Mouse (Mus musculus) midbrain, embryonic 14.5 days (tissue): ENCODE results near the gene Ddit4l. TPM values are rescaled to one million over a fixed set of nuclear protein-coding genes. Genes with fewer than 3 reads are reported as not detected.

Source experiments
- ATAC-seq: fragments of 200-750 bp; cut with Nextera tagmentation; 2 replicates; pipeline ENCODE4 v1.8.0; 2017; ENCODE audit warnings: moderate number of reproducible peaks, moderate library complexity; ENCODE audit not compliant: low FRiP score, low TSS enrichment
- DNase-seq: peaks from one replicate; pipeline ENCODE4 v3.0.0-alpha.2; 2015
- H3K27ac ChIP-seq: fragments of 300-500 bp; sonication (generic); replicated peaks from 2 replicates; pipeline ENCODE4 v1.5.1; 2014; ENCODE audit warnings: mild to moderate bottlenecking, low read depth, low read length, moderate library complexity
- H3K27me3 ChIP-seq: fragments of 300-500 bp; sonication (generic); 2 replicates; pipeline ENCODE4 v1.6.1; 2014; ENCODE audit warnings: low read length, control low read depth, mixed read lengths; ENCODE audit not compliant: control insufficient read depth, insufficient read depth
- H3K36me3 ChIP-seq: fragments of 300-500 bp; sonication (generic); 2 replicates; pipeline ENCODE4 v1.6.1; 2014; ENCODE audit warnings: low read length, control low read depth; ENCODE audit not compliant: control insufficient read depth, insufficient read depth
- H3K4me1 ChIP-seq: fragments of 300-500 bp; sonication (generic); 2 replicates; pipeline ENCODE4 v1.6.1; 2014; ENCODE audit warnings: mild to moderate bottlenecking, antibody characterized with exemption, low read length, control low read depth; ENCODE audit not compliant: control insufficient read depth, insufficient read depth
- H3K4me2 ChIP-seq: fragments of 300-500 bp; sonication (generic); 2 replicates; pipeline ENCODE4 v1.6.1; 2014; ENCODE audit warnings: mild to moderate bottlenecking, low read length, moderate library complexity
- H3K4me3 ChIP-seq: fragments of 300-500 bp; sonication (generic); replicated peaks from 2 replicates; pipeline ENCODE4 v1.5.1; 2014; ENCODE audit warnings: low read depth, low read length
- H3K9ac ChIP-seq: fragments of 300-500 bp; sonication (generic); replicated peaks from 2 replicates; pipeline ENCODE4 v1.6.1; 2014; ENCODE audit warnings: mild to moderate bottlenecking, low read length, moderate library complexity
- H3K9me3 ChIP-seq: fragments of 300-500 bp; sonication (generic); 2 replicates; pipeline ENCODE4 v1.6.1; 2016; ENCODE audit warnings: low read length, control low read depth, mixed read lengths; ENCODE audit not compliant: control insufficient read depth
- WGBS: fragments of 180-500 bp; shearing (Covaris S2); extraction: QIAGEN DNeasy Blood & Tissue Kit; methylation state at CpG from one replicate; pipeline ENCODE4 v1.1.7; 2014; 5-methylcytosine and 5-hydroxymethylcytosine counted together
- polyA plus RNA-seq: library from polyadenylated mRNA; unstranded; fragments of >200 nt; fragmentation: Nextera tagmentation; extraction: Ambion mirVana; gene quantifications from 2 replicates; pipeline ENCODE4 v1.2.1, GENCODE M21; 2014

Ddit4l gene
- polyA plus RNA-seq, 1 experiment from 2014 or later = 6.5 TPM

- Histone ChIP-seq H3K27me3 (no peaks in the 10 kb centered on the region), H3K9me3 (no peaks in the 10 kb centered on the region), H3K4me1 (no peaks in the 10 kb centered on the region), H3K4me3 (no peak overlapping the region), H3K36me3 (no peaks in the 10 kb centered on the region), H3K4me2 (no peak overlapping the region), H3K27ac (no peak overlapping the region), H3K9ac (no peak overlapping the region)
- ATAC-seq (no peak), DNase-seq (no peak)
- 82% methylated on average over 2 of the region's 2 CpGs for WGBS
Measured at GRCm38 (mm10) chr3:137611981-137612380, 9.4 kb upstream of the Ddit4l start.

- Histone ChIP-seq H3K9me3 (no peaks in the 10 kb centered on the region), H3K4me3 (no peak overlapping the region), H3K36me3 (no peaks in the 10 kb centered on the region), H3K4me2 (no peak overlapping the region), H3K27ac (no peak overlapping the region), H3K27me3 (peaks cover 6% of the 10 kb centered on the region; the same call in 1 of the 2 replicates), H3K9ac (no peak overlapping the region), H3K4me1 (peaks cover 11% of the 10 kb centered on the region; the same call in 1 of the 2 replicates)
- no peak for DNase-seq
- 93% methylated on average over 5 of the region's 5 CpGs for WGBS
- no peak for ATAC-seq
Measured at GRCm38 (mm10) chr3:137620540-137620939, 872 bp upstream of the Ddit4l start.

- no peak overlapping the region for H3K4me3 ChIP-seq
- H3K9me3 ChIP-seq = no peaks in the 10 kb centered on the region
- H3K4me1 ChIP-seq = peaks cover 11% of the 10 kb centered on the region; the same call in 1 of the 2 replicates
- WGBS = 8% methylated on average over 6 of the region's 6 CpGs
- H3K27me3 ChIP-seq = peaks cover 6% of the 10 kb centered on the region; the same call in 1 of the 2 replicates
- H3K4me2 ChIP-seq = no peak overlapping the region
- no peak overlapping the region for H3K9ac ChIP-seq
- ATAC-seq = peak; percentile 6; the same call in 1 of the 2 replicates
- no peak overlapping the region for H3K27ac ChIP-seq
- no peaks in the 10 kb centered on the region for H3K36me3 ChIP-seq
- DNase-seq = peak; percentile 40
Measured at GRCm38 (mm10) chr3:137622091-137622490, 679 bp downstream of the Ddit4l start.

GRCm38 (mm10) chr3:137622895-137623580 is 1.6 kb downstream of the Ddit4l start:
- 14% methylated on average over 14 of the region's 14 CpGs for WGBS
- Histone ChIP-seq H3K27ac (no peak overlapping the region), H3K9me3 (no peaks in the 10 kb centered on the region), H3K4me3 (peak overlapping the region; percentile 47), H3K36me3 (no peaks in the 10 kb centered on the region), H3K9ac (peak overlapping the region; percentile 36; the same call in 1 of the 2 replicates), H3K27me3 (peaks cover 6% of the 10 kb centered on the region; the same call in 1 of the 2 replicates), H3K4me2 (peak overlapping the region; percentile 89), H3K4me1 (peaks cover 11% of the 10 kb centered on the region; the same call in 1 of the 2 replicates)
- DNase-seq (peak; percentile 39), ATAC-seq (peak; percentile 12; the same call in 1 of the 2 replicates)

GRCm38 (mm10) chr3:137623581-137624362 is 2.4 kb downstream of the Ddit4l start:
- Histone ChIP-seq H3K4me3 (peak overlapping the region; percentile 47), H3K4me1 (peaks cover 11% of the 10 kb centered on the region; the same call in 1 of the 2 replicates), H3K4me2 (peak overlapping the region; percentile 89), H3K27me3 (peaks cover 6% of the 10 kb centered on the region; the same call in 1 of the 2 replicates), H3K9me3 (no peaks in the 10 kb centered on the region), H3K9ac (peak overlapping the region; percentile 36), H3K27ac (no peak overlapping the region), H3K36me3 (no peaks in the 10 kb centered on the region)
- DNase-seq (peak; percentile 66), ATAC-seq (peak; percentile 77)
- under 1% methylated on average over 47 of the region's 47 CpGs for WGBS

- Histone ChIP-seq H3K9ac (no peak overlapping the region), H3K9me3 (no peaks in the 10 kb centered on the region), H3K4me2 (no peak overlapping the region), H3K4me1 (peaks cover 11% of the 10 kb centered on the region; the same call in 1 of the 2 replicates), H3K4me3 (no peak overlapping the region), H3K27ac (no peak overlapping the region), H3K27me3 (peaks cover 6% of the 10 kb centered on the region; the same call in 1 of the 2 replicates), H3K36me3 (no peaks in the 10 kb centered on the region)
- WGBS = 72% methylated on average over 5 of the region's 5 CpGs
- ATAC-seq (no peak), DNase-seq (no peak)
Measured at GRCm38 (mm10) chr3:137625054-137625453, 3.6 kb downstream of the Ddit4l start.

GRCm38 (mm10) chr3:137633726-137634125 is 12.3 kb downstream of the Ddit4l start:
- WGBS = 89% methylated on average over 10 of the region's 10 CpGs

GRCm38 (mm10) chr3:137636571-137636970 is 15.2 kb downstream of the Ddit4l start:
- Histone ChIP-seq H3K27ac (no peak overlapping the region), H3K36me3 (no peaks in the 10 kb centered on the region), H3K4me2 (no peak overlapping the region), H3K9me3 (no peaks in the 10 kb centered on the region), H3K27me3 (no peaks in the 10 kb centered on the region), H3K9ac (no peak overlapping the region), H3K4me3 (no peak overlapping the region), H3K4me1 (no peaks in the 10 kb centered on the region)
- ATAC-seq (no peak), DNase-seq (no peak)
- WGBS = 89% methylated on average over 4 of the region's 4 CpGs

More at GRCm38 (mm10) chr3:137633726-137634125, 12.3 kb downstream of the Ddit4l start:
- DNase-seq = no peak
- Histone ChIP-seq H3K4me2 (no peak overlapping the region), H3K9ac (no peak overlapping the region), H3K4me1 (no peaks in the 10 kb centered on the region), H3K36me3 (no peaks in the 10 kb centered on the region), H3K27ac (no peak overlapping the region), H3K27me3 (no peaks in the 10 kb centered on the region), H3K4me3 (no peak overlapping the region), H3K9me3 (no peaks in the 10 kb centered on the region)
- no peak for ATAC-seq
